Mouse (Mus musculus) midbrain, embryonic 11.5 days (tissue): ENCODE data around the gene Rimbp2. TPM values are rescaled to one million over a fixed set of nuclear protein-coding genes. Genes with fewer than 3 reads are reported as not detected.

Source experiments
- ATAC-seq: fragments of 200-750 bp; cut with Nextera tagmentation; 2 replicates; pipeline ENCODE4 v1.8.0; 2017; ENCODE audit warnings: moderate TSS enrichment, moderate library complexity; ENCODE audit not compliant: low FRiP score
- DNase-seq: peaks from one replicate; pipeline ENCODE4 v3.0.0; 2015; ENCODE audit warnings: low spot score; ENCODE audit errors: missing footprints
- H3K27ac ChIP-seq: fragments of 300-500 bp; sonication (generic); 2 replicates; pipeline ENCODE4 v1.5.1; 2014; ENCODE audit warnings: low read depth, low read length
- H3K27me3 ChIP-seq: fragments of 300-500 bp; sonication (generic); 2 replicates; pipeline ENCODE4 v1.6.1; 2014; ENCODE audit warnings: mild to moderate bottlenecking, low read length, moderate library complexity, mixed read lengths; ENCODE audit not compliant: control insufficient read depth, insufficient read depth
- H3K36me3 ChIP-seq: fragments of 300-500 bp; sonication (generic); 2 replicates; pipeline ENCODE4 v1.6.1; 2014; ENCODE audit warnings: mild to moderate bottlenecking, low read length, moderate library complexity, mixed read lengths; ENCODE audit not compliant: control insufficient read depth, insufficient read depth
- H3K4me1 ChIP-seq: fragments of 300-500 bp; sonication (generic); 2 replicates; pipeline ENCODE4 v1.6.1; 2014; ENCODE audit warnings: low read length; ENCODE audit not compliant: control insufficient read depth, insufficient read depth
- H3K4me2 ChIP-seq: fragments of 300-500 bp; sonication (generic); 2 replicates; pipeline ENCODE4 v1.6.1; 2014; ENCODE audit warnings: mild to moderate bottlenecking, moderate library complexity
- H3K4me3 ChIP-seq: fragments of 300-500 bp; sonication (generic); 2 replicates; pipeline ENCODE4 v1.5.1; 2014; ENCODE audit warnings: low read depth, low read length
- H3K9ac ChIP-seq: fragments of 300-500 bp; sonication (generic); 2 replicates; pipeline ENCODE4 v1.6.1; 2014; ENCODE audit warnings: low read length
- H3K9me3 ChIP-seq: fragments of 300-500 bp; sonication (generic); 2 replicates; pipeline ENCODE4 v1.6.1; 2016; ENCODE audit warnings: low read length; ENCODE audit not compliant: control insufficient read depth
- WGBS: fragments of 180-500 bp; shearing (Covaris S2); extraction: QIAGEN DNeasy Blood & Tissue Kit; methylation state at CpG from one replicate; pipeline ENCODE4 v1.1.7; 2014; 5-methylcytosine and 5-hydroxymethylcytosine counted together
- polyA plus RNA-seq: library from polyadenylated mRNA; unstranded; fragments of >200 nt; fragmentation: Nextera tagmentation; extraction: Ambion mirVana; gene quantifications from 2 replicates; pipeline ENCODE4 v1.2.1, GENCODE M21; 2014

Rimbp2 gene
- polyA plus RNA-seq = 1.5 and 1.6 TPM in 2 replicates

GRCm38 (mm10) chr5:128953278-128954070 is at the start of gene Rimbp2:
Rimbp2 (minus strand) TSS chr5:128953486.
- peak; percentile 84 for ATAC-seq
- H3K9me3 ChIP-seq = no peaks in the 10 kb centered on the region
- no peaks in the 10 kb centered on the region for H3K36me3 ChIP-seq
- no peaks in the 10 kb centered on the region for H3K27me3 ChIP-seq
- peaks cover 3% of the 10 kb centered on the region for H3K4me1 ChIP-seq
- 6% methylated on average over 17 of the region's 17 CpGs for WGBS
- DNase-seq = peak; percentile 96
- H3K27ac ChIP-seq = peak within 1 kb of the TSS; percentile 25; the same call in 1 of the 2 replicates
- peak within 1 kb of the TSS; percentile 87 for H3K4me2 ChIP-seq
- peak within 1 kb of the TSS; percentile 75 for H3K9ac ChIP-seq
- peak within 1 kb of the TSS; percentile 53 for H3K4me3 ChIP-seq

- Histone ChIP-seq H3K27me3 (no peaks in the 10 kb centered on the region), H3K9me3 (no peaks in the 10 kb centered on the region), H3K27ac (no peak overlapping the region), H3K9ac (no peak overlapping the region), H3K4me1 (peaks cover 2% of the 10 kb centered on the region), H3K4me3 (no peak overlapping the region), H3K4me2 (no peak overlapping the region), H3K36me3 (no peaks in the 10 kb centered on the region)
- WGBS = 63% methylated on average over 14 of the region's 14 CpGs
- ATAC-seq = no peak
- no peak for DNase-seq
Measured at GRCm38 (mm10) chr5:129002571-129003011, 49.3 kb upstream of the Rimbp2 start.

GRCm38 (mm10) chr5:129000706-129001468 is 47.6 kb upstream of the Rimbp2 start:
- H3K27me3 ChIP-seq = no peaks in the 10 kb centered on the region
- no peaks in the 10 kb centered on the region; the same call in 1 of the 2 replicates for H3K36me3 ChIP-seq
- no peak overlapping the region for H3K9ac ChIP-seq
- H3K4me1 ChIP-seq = no peaks in the 10 kb centered on the region
- ATAC-seq (no peak), DNase-seq (no peak)
- H3K9me3 ChIP-seq = no peaks in the 10 kb centered on the region
- WGBS = 45% methylated on average over 8 of the region's 8 CpGs
- no peak overlapping the region for H3K4me2 ChIP-seq
- no peak overlapping the region for H3K27ac ChIP-seq
- H3K4me3 ChIP-seq = no peak overlapping the region

DNA sequence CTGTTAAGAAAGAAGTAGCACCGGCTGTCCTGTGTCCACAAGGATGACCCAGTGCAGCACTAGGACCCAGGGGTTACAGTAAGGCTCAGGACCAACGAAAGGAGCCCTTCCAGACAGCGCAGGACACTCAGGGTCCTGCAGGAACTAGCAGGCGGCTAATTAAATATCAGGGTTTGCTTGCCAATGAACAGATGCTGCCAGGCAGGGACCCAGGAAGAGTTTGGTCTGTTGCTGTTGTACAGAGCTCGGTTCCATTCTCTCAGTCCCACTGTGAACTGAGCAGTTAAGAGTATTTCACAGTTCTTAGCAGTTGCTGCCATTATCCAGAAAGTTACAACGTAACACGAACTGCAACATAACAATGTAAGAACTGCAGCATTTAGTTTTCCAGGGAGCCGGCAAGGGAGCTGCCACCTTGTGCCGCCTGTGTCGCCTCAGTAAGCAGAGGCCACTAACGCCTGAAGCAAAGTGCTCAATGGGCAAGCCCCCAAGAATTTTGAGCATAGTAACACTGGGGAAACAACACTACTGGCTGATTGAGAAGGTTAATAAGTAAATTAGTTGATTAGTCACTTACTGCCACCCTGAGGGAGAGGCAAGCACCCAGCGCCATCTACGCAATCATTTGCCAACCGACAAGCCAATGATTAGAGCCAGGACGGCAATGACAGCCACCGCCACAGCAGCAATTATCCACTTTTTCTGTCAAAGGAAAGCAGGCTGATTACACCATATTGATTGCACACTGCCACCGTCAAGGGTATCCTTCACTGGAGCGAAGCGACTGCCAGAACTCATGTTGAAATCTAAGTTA is 34.1 kb upstream of the Rimbp2 start:
- Histone ChIP-seq H3K27ac (no peak overlapping the region), H3K9me3 (no peaks in the 10 kb centered on the region), H3K4me1 (no peaks in the 10 kb centered on the region), H3K4me2 (no peak overlapping the region), H3K4me3 (no peak overlapping the region), H3K27me3 (no peaks in the 10 kb centered on the region), H3K36me3 (no peaks in the 10 kb centered on the region), H3K9ac (no peak overlapping the region)
- ATAC-seq = no peak
- 88% methylated on average over 19 of the region's 19 CpGs for WGBS
- no peak for DNase-seq

GRCm38 (mm10) chr5:128985946-128986345 is 32.7 kb upstream of the Rimbp2 start:
- Histone ChIP-seq H3K27me3 (no peaks in the 10 kb centered on the region), H3K4me3 (no peak overlapping the region), H3K9me3 (no peaks in the 10 kb centered on the region), H3K4me2 (no peak overlapping the region), H3K9ac (no peak overlapping the region), H3K4me1 (no peaks in the 10 kb centered on the region), H3K27ac (no peak overlapping the region), H3K36me3 (no peaks in the 10 kb centered on the region)
- no peak for DNase-seq
- 91% methylated on average over 13 of the region's 13 CpGs for WGBS
- no peak for ATAC-seq

GRCm38 (mm10) chr5:128984536-128984935 is 31.2 kb upstream of the Rimbp2 start:
- no peak for ATAC-seq
- H3K27ac ChIP-seq = no peak overlapping the region

DNA sequence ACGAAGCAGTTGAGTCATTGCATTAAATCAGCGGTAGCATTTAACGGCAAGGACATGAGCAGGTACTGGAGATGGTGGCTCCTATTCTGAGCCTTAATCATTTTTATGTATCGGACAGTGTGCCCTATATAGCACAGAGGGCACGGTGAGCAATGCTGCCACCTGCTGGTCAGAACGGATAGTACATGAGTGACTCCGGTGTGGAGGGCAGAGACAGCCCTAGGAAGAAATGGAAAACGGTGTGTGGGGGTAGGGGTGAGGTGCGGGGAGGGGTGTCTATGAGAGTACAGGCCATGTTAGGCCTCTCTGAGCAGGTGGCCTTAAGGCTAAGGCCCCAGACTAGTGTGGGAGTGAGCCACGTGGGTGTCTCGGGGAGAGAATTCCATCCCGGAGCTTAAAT is 28.3 kb upstream of the Rimbp2 start:
- Histone ChIP-seq H3K9me3 (no peaks in the 10 kb centered on the region), H3K4me3 (no peak overlapping the region), H3K27me3 (no peaks in the 10 kb centered on the region), H3K27ac (no peak overlapping the region), H3K4me2 (no peak overlapping the region), H3K36me3 (no peaks in the 10 kb centered on the region), H3K4me1 (no peaks in the 10 kb centered on the region), H3K9ac (no peak overlapping the region)
- DNase-seq (peak; percentile 97), ATAC-seq (peak; percentile 83)
- 28% methylated on average over 12 of the region's 12 CpGs for whole genome bisulfite sequencing

More at GRCm38 (mm10) chr5:128984536-128984935, 31.2 kb upstream of the Rimbp2 start:
- no peak overlapping the region for H3K4me2 ChIP-seq
- no peaks in the 10 kb centered on the region for H3K27me3 ChIP-seq
- DNase-seq = no peak
- no peak overlapping the region for H3K9ac ChIP-seq
- H3K4me3 ChIP-seq = no peak overlapping the region
- H3K4me1 ChIP-seq = no peaks in the 10 kb centered on the region
- no peaks in the 10 kb centered on the region for H3K36me3 ChIP-seq
- no peaks in the 10 kb centered on the region for H3K9me3 ChIP-seq
- 89% methylated on average over 6 of the region's 6 CpGs for WGBS

GRCm38 (mm10) chr5:128980857-128981256 is 27.6 kb upstream of the Rimbp2 start:
- Histone ChIP-seq H3K27me3 (no peaks in the 10 kb centered on the region), H3K36me3 (no peaks in the 10 kb centered on the region), H3K27ac (no peak overlapping the region), H3K9ac (no peak overlapping the region), H3K9me3 (no peaks in the 10 kb centered on the region), H3K4me1 (peaks cover 4% of the 10 kb centered on the region; the same call in 1 of the 2 replicates), H3K4me2 (no peak overlapping the region), H3K4me3 (no peak overlapping the region)
- ATAC-seq (no peak), DNase-seq (no peak)
- WGBS = 80% methylated on average over 7 of the region's 7 CpGs
